Mouse (Mus musculus) forelimb bud, embryonic 11.5 days (tissue): Measurements from ENCODE around the gene Tbc1d1.

Experiments
- DNase-seq: peaks from one replicate; pipeline ENCODE4 v3.0.0-alpha.2; 2012; ENCODE audit warnings: low read depth, low spot score

The Tbc1d1 gene

GRCm38 (mm10) chr5:64237693-64238092 lies 81.6 kb downstream of the Tbc1d1 start:
- DNase-seq, result no peak

GRCm38 (mm10) chr5:64238894-64239652 lies 83.0 kb downstream of the Tbc1d1 start:
- DNase-seq, result no peak

GRCm38 (mm10) chr5:64240941-64241682 lies 85.0 kb downstream of the Tbc1d1 start:
- no peak for DNase-seq

DNA sequence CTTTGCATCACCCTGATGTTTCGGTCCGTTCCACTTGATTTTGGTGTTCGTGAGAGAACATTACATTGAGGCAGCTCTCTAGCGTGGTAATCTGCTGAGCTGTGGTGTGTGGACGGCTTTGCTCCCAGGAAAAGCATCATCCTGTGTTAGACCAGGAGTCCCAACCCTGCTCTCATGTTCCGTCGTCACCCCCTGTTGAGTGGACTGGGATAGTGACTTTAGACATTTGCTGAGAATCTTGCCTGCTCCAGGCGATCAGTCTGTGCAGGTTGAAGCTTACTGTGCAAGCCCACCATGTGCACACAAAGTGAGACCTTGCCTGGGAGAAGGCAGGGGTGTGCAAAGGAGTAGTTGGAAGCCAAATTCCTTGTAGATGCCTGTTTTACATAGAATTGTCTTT lies 85.8 kb downstream of the Tbc1d1 start:
- no peak for DNase-seq

DNA sequence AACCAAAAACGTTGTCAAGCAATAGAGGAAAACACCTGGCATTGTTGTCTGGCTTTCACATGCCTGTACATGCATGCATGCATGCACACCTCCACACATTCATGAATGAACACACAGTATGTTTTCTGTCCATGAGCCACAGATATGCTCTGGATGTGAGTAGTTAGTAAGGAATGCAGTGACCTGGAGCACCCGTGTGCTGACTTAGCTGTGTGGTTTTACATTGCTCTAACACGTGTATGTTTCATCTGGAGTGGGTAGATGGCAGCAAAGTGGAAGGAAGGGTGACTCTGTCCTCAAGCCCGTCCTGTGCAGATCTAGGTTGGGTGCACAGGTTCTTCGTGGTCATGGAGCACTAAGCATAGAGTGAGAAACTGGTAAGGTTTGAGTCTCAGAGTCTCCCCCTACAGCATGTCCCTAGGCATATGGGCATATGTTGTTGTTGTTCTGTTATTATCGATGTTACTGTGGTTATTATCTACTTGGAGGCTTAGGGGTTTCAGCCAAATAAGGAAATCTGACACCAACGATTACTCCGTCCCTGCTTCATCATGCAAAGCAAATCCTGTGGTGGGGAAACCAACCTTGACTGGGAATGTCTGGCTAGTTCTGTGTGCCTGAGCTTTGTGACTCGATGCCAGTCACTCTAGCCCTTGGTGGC lies 86.8 kb downstream of the Tbc1d1 start:
- DNase-seq, result no peak

DNA sequence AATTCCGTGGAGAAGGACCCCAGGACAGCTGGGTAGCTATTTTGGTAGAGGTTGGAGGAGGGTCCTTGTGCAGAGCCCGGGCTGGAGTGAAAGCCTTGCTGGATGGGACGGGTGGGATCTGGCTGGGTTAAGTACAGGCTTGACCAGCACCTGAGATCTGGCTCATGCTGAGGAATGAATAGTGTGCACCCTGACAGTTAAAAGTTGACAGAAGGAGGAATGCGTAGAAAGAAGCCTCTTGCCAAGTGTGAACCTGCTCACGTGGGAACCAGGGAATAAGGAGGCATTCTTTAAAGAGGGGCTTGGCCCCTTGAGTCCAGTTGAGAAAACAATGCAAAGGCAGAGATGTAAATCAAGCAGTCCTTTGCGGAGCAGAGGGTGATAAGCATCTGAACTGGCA lies 87.6 kb downstream of the Tbc1d1 start:
- no peak for DNase-seq

- DNase-seq, result no peak
Measured at GRCm38 (mm10) chr5:64244283-64244682, 88.2 kb downstream of the Tbc1d1 start.

- no peak for DNase-seq
Measured at GRCm38 (mm10) chr5:64244745-64245144, 88.6 kb downstream of the Tbc1d1 start.

GRCm38 (mm10) chr5:64251435-64251834 lies 95.3 kb downstream of the Tbc1d1 start:
- no peak for DNase-seq

GRCm38 (mm10) chr5:64254278-64254677 lies 98.2 kb downstream of the Tbc1d1 start:
- no peak for DNase-seq

DNA sequence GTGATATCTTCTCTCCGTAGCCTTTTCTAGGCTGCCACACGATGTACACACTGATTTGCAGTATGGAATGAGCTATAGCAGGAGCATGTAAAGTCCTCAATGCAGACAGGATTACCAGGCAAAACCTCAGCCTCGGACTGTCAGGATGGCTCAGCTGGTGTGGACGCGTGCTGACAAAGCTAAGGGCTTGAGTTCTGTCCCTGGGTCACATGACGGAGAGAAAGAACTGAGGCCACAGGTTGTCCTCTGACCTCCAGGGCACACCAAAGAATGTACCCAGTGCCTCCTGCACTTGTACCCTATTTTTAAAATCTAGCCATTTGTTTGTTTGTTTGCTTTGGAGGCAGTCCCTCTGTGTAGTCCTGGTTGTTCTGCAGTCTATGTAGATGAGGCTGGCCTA lies 98.9 kb downstream of the Tbc1d1 start:
- no peak for DNase-seq

DNA sequence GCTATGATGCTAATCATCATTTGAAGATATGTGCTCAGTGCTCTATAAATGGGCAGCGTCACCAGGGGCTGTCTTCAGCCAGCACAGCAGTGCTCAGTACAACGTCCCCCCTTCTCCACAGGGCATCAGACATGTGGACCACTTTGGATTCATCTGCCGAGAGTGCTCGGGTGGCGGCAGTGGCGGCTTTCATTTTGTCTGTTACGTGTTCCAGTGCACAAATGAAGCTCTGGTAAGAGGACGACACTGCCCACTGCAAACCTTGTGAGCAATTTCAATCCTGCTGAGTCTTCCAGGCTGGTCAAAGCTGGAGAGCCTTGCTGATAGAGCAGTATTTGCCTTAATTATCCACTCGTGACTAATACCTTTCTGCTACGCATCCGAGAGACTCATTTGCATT lies 107.2 kb downstream of the Tbc1d1 start:
- no peak for DNase-seq

DNA sequence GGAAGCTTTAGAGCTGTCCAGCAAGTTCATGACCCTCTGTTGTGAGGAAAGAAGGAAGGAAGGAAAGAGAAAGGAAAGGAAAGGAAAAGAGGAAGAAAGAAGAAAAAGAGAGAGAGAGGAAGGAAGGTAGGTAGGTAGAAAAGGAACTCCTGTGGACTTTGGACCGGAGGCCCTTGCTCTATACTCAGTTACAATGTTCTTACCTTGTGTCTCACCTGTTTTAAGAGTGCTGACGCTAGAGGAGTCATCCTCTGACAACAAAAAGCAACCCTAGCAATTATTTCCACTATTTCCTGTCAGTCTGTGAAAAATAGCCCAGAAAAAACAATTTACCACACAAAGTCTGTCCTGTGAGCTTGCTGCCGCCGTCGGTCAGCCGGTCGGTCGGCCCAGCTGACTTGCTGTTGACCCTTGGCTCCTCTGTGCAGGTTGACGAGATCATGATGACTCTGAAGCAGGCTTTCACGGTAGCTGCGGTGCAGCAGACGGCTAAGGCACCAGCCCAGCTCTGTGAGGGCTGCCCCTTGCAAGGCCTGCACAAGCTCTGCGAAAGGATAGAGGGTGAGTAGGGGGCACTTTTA lies 107.9 kb downstream of the Tbc1d1 start:
- DNase-seq, result no peak

- DNase-seq, result no peak
Measured at GRCm38 (mm10) chr5:64265145-64265544, 109.0 kb downstream of the Tbc1d1 start.

DNA sequence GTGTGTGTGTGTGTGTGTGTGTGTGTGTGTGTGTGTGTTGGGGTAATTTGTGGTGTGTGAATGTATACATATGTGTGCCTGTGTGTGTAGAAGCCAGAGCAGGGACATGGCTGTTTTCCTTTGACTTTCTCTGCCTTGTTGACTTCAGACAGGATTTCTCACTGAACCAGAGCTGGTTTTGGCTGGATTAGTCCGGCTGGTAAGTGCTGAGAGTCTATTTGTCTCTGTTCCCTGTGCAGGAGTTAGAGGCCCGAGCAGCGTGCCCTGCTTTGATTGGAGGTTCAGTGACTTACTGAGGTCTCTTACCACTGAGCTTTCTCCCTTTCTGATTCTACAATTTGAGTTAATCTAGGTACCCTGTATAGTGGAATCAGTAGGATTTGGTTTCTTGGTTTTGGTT lies 109.8 kb downstream of the Tbc1d1 start:
- DNase-seq, result no peak

DNA sequence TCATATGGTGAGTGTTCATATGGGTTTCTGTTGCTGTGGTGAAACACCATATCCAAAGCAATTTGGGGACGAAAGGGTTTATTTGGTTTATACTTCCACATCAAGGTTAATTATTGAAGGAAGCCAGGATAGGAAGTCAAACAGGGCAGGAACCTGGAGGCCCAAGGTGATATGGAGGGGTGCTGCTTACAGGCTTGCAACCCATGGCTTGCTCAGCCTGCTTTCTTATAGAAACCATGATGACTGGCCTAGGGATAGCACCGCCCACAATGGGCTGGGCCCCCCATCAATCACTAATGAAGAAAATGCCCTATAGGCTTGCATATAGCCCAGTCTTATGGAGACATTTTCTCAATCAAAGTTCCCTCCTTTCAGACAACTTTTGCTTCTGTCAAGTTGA lies 110.4 kb downstream of the Tbc1d1 start:
- DNase-seq, result no peak

DNA sequence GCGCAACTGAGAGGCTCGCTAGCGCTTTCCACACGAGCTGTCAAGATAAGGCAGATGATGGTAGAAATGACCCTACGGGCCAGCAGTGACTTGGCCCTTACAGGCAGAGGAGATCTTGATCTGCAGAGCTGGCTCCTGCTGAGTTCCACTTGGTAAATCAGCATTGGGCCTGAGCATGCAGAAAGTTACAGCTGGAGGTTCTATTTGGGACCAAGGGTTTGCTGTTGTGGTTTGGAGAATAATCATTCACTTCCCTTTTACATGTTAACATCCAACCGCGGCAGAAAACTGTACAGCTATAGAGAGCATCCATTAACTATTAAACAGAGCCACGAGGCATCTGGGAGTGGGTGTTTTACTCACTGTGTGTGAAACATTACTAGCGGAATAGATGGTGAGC lies 111.2 kb downstream of the Tbc1d1 start:
- no peak for DNase-seq

DNA sequence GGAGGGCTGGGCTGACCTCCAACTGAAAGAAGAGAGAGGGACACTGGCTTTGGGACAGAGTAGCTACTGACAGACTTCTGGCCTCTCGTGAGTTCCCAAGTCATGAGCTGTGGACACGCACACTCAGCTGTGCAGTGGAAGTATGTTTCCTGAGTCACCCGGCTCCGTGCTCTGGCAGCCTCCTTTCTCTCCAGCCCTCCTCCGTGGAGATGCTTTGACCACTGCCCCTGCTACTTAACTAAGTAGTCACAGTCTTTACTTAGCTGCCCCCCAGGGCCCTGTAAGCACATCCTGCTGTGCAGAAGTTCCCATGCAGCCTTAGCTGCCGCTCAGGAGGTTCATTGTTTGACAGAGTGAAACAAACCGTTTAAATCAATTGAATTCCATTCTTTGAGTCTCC lies 113.6 kb downstream of the Tbc1d1 start:
- DNase-seq, result peak; percentile 7

- no peak for DNase-seq
Measured at GRCm38 (mm10) chr5:64273517-64273916, 117.4 kb downstream of the Tbc1d1 start.

- no peak for DNase-seq
Measured at GRCm38 (mm10) chr5:64274296-64274695, 118.2 kb downstream of the Tbc1d1 start.

DNA sequence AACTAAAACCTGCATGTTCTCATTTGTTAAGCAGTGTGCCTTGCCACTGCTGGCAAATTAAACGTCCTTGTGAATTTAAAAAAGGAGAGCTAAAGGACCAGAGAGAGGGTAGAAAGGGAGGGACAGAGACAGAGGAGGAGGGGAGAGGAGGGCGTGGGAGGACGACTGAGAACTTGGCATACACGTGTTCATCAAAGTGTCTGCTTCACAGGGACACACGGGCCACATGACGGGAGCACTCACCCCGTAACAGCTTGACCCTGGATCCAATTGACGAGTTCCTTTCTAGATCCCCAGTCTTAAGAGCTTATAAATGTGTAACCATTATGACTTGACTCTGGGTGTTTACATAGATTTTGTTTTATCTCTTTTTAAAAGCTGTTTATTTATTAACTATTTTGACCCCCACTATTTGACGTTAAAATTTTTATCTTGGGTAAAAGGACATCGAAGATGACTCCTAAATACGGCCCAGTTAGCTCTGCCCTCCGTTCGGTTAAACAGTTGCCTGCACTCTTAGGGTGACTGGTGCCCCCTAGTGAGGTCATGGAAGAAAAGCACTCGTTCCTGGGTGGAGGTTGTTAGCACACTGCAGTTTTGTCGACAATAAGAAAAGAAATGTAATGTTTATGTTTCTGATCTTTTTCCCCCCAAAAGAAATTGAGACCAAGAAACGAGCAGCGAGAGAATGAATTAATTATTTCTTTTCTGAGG lies 118.8 kb downstream of the Tbc1d1 start:
- peak; percentile 23 for DNase-seq
